Mouse (Mus musculus): ENCODE data around the gene Foxd3. TPM values are rescaled to one million over a fixed set of nuclear protein-coding genes. Genes with fewer than 3 reads are reported as not detected.

Gene Foxd3
- polyA plus RNA-seq, 1 experiment, result 1.8 TPM

GRCm38 (mm10) chr4:99656605-99657429 is 718 bp downstream of the Foxd3 start:
- H3K36me3 ChIP-seq (ENCODE audit: control insufficient read depth, insufficient read depth, low read length), result no peaks in the 10 kb centered on the region
- TF ChIP-seq POLR2A (IDR thresholded peaks at IDR 0.05; ENCODE audit: control insufficient read depth, extremely low read depth, insufficient read depth, low read length, poor library complexity) (no peak), CTCF (IDR thresholded peaks at IDR 0.05; ENCODE audit: borderline replicate concordance, control insufficient read depth, extremely low read depth, insufficient read depth, low read length, poor library complexity) (no peak)
- H3K27ac ChIP-seq (ENCODE audit: control insufficient read depth, insufficient read depth, low read length), result no peak overlapping the region
- H3K4me3 ChIP-seq (ENCODE audit: control insufficient read depth, insufficient read depth, low read length), result peak overlapping the region; percentile 2; the same call in 1 of the 2 replicates
- WGBS, result 5% methylated on average over 92 of the region's 92 CpGs
- DNase-seq, result no peak
- H3K4me1 ChIP-seq (replicated peaks; ENCODE audit: control insufficient read depth, insufficient read depth, low read length), result peaks cover 5% of the 10 kb centered on the region
- H3K27me3 ChIP-seq (ENCODE audit: control insufficient read depth, insufficient read depth, low read length), result peaks cover 46% of the 10 kb centered on the region

GRCm38 (mm10) chr4:99657430-99657820 is 1.3 kb downstream of the Foxd3 start:
- H3K27me3 ChIP-seq (ENCODE audit: control insufficient read depth, insufficient read depth, low read length), result peaks cover 51% of the 10 kb centered on the region
- no peak for DNase-seq
- no peaks in the 10 kb centered on the region for H3K36me3 ChIP-seq (ENCODE audit: control insufficient read depth, insufficient read depth, low read length)
- WGBS, result 2% methylated on average over 61 of the region's 62 CpGs
- H3K4me1 ChIP-seq (replicated peaks; ENCODE audit: control insufficient read depth, insufficient read depth, low read length), result peaks cover 5% of the 10 kb centered on the region
- no peak for TF ChIP-seq POLR2A (IDR thresholded peaks at IDR 0.05; ENCODE audit: control insufficient read depth, extremely low read depth, insufficient read depth, low read length, poor library complexity)
- TF ChIP-seq CTCF (IDR thresholded peaks at IDR 0.05; ENCODE audit: borderline replicate concordance, control insufficient read depth, extremely low read depth, insufficient read depth, low read length, poor library complexity), result no peak
- no peak overlapping the region for H3K4me3 ChIP-seq (ENCODE audit: control insufficient read depth, insufficient read depth, low read length)
- H3K27ac ChIP-seq (ENCODE audit: control insufficient read depth, insufficient read depth, low read length), result no peak overlapping the region

- Histone ChIP-seq H3K4me3 (ENCODE audit: control insufficient read depth, insufficient read depth, low read length) (no peak overlapping the region), H3K4me1 (replicated peaks; ENCODE audit: control insufficient read depth, insufficient read depth, low read length) (peaks cover 5% of the 10 kb centered on the region), H3K27ac (ENCODE audit: control insufficient read depth, insufficient read depth, low read length) (no peak overlapping the region), H3K27me3 (ENCODE audit: control insufficient read depth, insufficient read depth, low read length) (peaks cover 54% of the 10 kb centered on the region), H3K36me3 (ENCODE audit: control insufficient read depth, insufficient read depth, low read length) (no peaks in the 10 kb centered on the region)
- no peak for TF ChIP-seq POLR2A (IDR thresholded peaks at IDR 0.05; ENCODE audit: control insufficient read depth, extremely low read depth, insufficient read depth, low read length, poor library complexity)
- TF ChIP-seq CTCF (IDR thresholded peaks at IDR 0.05; ENCODE audit: borderline replicate concordance, control insufficient read depth, extremely low read depth, insufficient read depth, low read length, poor library complexity), result no peak
- 9% methylated on average over 41 of the region's 41 CpGs for WGBS
- DNase-seq, result no peak
These were observed 1.9 kb downstream of the Foxd3 start for GRCm38 (mm10) chr4:99657831-99658470.

GRCm38 (mm10) chr4:99658881-99659280 is 2.8 kb downstream of the Foxd3 start:
- no peak overlapping the region for H3K4me3 ChIP-seq (ENCODE audit: control insufficient read depth, insufficient read depth, low read length)
- H3K27ac ChIP-seq (ENCODE audit: control insufficient read depth, insufficient read depth, low read length), result no peak overlapping the region
- no peak for DNase-seq
- WGBS, result 26% methylated on average over 6 of the region's 6 CpGs
- no peaks in the 10 kb centered on the region for H3K36me3 ChIP-seq (ENCODE audit: control insufficient read depth, insufficient read depth, low read length)
- H3K27me3 ChIP-seq (ENCODE audit: control insufficient read depth, insufficient read depth, low read length), result peaks cover 54% of the 10 kb centered on the region
- H3K4me1 ChIP-seq (replicated peaks; ENCODE audit: control insufficient read depth, insufficient read depth, low read length), result peaks cover 5% of the 10 kb centered on the region
- TF ChIP-seq POLR2A (IDR thresholded peaks at IDR 0.05; ENCODE audit: control insufficient read depth, extremely low read depth, insufficient read depth, low read length, poor library complexity), result no peak
- no peak for TF ChIP-seq CTCF (IDR thresholded peaks at IDR 0.05; ENCODE audit: borderline replicate concordance, control insufficient read depth, extremely low read depth, insufficient read depth, low read length, poor library complexity)

- no peak overlapping the region for H3K27ac ChIP-seq (ENCODE audit: control insufficient read depth, insufficient read depth, low read length)
- WGBS, result 7% methylated on average over 28 of the region's 28 CpGs
- H3K4me1 ChIP-seq (replicated peaks; ENCODE audit: control insufficient read depth, insufficient read depth, low read length), result peaks cover 5% of the 10 kb centered on the region
- peaks cover 51% of the 10 kb centered on the region for H3K27me3 ChIP-seq (ENCODE audit: control insufficient read depth, insufficient read depth, low read length)
- no peaks in the 10 kb centered on the region for H3K36me3 ChIP-seq (ENCODE audit: control insufficient read depth, insufficient read depth, low read length)
- TF ChIP-seq POLR2A (IDR thresholded peaks at IDR 0.05; ENCODE audit: control insufficient read depth, extremely low read depth, insufficient read depth, low read length, poor library complexity) (no peak), CTCF (IDR thresholded peaks at IDR 0.05; ENCODE audit: borderline replicate concordance, control insufficient read depth, extremely low read depth, insufficient read depth, low read length, poor library complexity) (no peak)
- no peak overlapping the region for H3K4me3 ChIP-seq (ENCODE audit: control insufficient read depth, insufficient read depth, low read length)
- no peak for DNase-seq
These were observed 3.4 kb downstream of the Foxd3 start for GRCm38 (mm10) chr4:99659361-99660072.

GRCm38 (mm10) chr4:99660073-99660611 is 4.0 kb downstream of the Foxd3 start:
- H3K27me3 ChIP-seq (ENCODE audit: control insufficient read depth, insufficient read depth, low read length), result peaks cover 45% of the 10 kb centered on the region
- H3K4me3 ChIP-seq (ENCODE audit: control insufficient read depth, insufficient read depth, low read length), result no peak overlapping the region
- no peak for DNase-seq
- no peaks in the 10 kb centered on the region for H3K36me3 ChIP-seq (ENCODE audit: control insufficient read depth, insufficient read depth, low read length)
- H3K4me1 ChIP-seq (replicated peaks; ENCODE audit: control insufficient read depth, insufficient read depth, low read length), result peaks cover 5% of the 10 kb centered on the region
- H3K27ac ChIP-seq (ENCODE audit: control insufficient read depth, insufficient read depth, low read length), result no peak overlapping the region
- WGBS, result 4% methylated on average over 20 of the region's 20 CpGs
- TF ChIP-seq CTCF (IDR thresholded peaks at IDR 0.05; ENCODE audit: borderline replicate concordance, control insufficient read depth, extremely low read depth, insufficient read depth, low read length, poor library complexity) (no peak), POLR2A (IDR thresholded peaks at IDR 0.05; ENCODE audit: control insufficient read depth, extremely low read depth, insufficient read depth, low read length, poor library complexity) (no peak)
